Mouse (Mus musculus) intestine, embryonic 16.5 days (tissue): Measurements from ENCODE around the gene Gm20518. TPM values are rescaled to one million over a fixed set of nuclear protein-coding genes. Genes with fewer than 3 reads are reported as not detected.

Source experiments
- ATAC-seq: fragments of 200-750 bp; cut with Nextera tagmentation; 2 replicates; pipeline ENCODE4 v1.8.0; 2017; ENCODE audit warnings: moderate TSS enrichment, moderate library complexity
- H3K27ac ChIP-seq: fragments of 300-500 bp; sonication (generic); 2 replicates; pipeline ENCODE4 v1.5.1; 2014; ENCODE audit warnings: mild to moderate bottlenecking, low read length
- H3K27me3 ChIP-seq: fragments of 300-500 bp; sonication (generic); replicated peaks from 2 replicates; pipeline ENCODE4 v1.6.1; 2014; ENCODE audit warnings: low read length, control low read depth, mixed read lengths; ENCODE audit not compliant: control insufficient read depth, insufficient read depth
- H3K36me3 ChIP-seq: fragments of 300-500 bp; sonication (generic); 2 replicates; pipeline ENCODE4 v1.6.1; 2014; ENCODE audit warnings: low read length, control low read depth; ENCODE audit not compliant: control insufficient read depth, insufficient read depth
- H3K4me1 ChIP-seq: fragments of 300-500 bp; sonication (generic); 2 replicates; pipeline ENCODE4 v1.6.1; 2014; ENCODE audit warnings: low read length, control low read depth, mixed read lengths; ENCODE audit not compliant: control insufficient read depth, insufficient read depth
- H3K4me2 ChIP-seq: fragments of 300-500 bp; sonication (generic); 2 replicates; pipeline ENCODE4 v1.6.1; 2014; ENCODE audit warnings: low read depth, low read length, control low read depth
- H3K4me3 ChIP-seq: fragments of 300-500 bp; sonication (generic); 2 replicates; pipeline ENCODE4 v1.5.1; 2014; ENCODE audit warnings: mild to moderate bottlenecking, low read length
- H3K9ac ChIP-seq: fragments of 300-500 bp; sonication (generic); 2 replicates; pipeline ENCODE4 v1.6.1; 2014; ENCODE audit warnings: low read depth, low read length
- H3K9me3 ChIP-seq: fragments of 300-500 bp; sonication (generic); 2 replicates; pipeline ENCODE4 v1.6.1; 2016; ENCODE audit warnings: low read length, control low read depth; ENCODE audit not compliant: control insufficient read depth
- WGBS: fragments of 180-500 bp; shearing (Covaris S2); extraction: QIAGEN DNeasy Blood & Tissue Kit; methylation state at CpG from one replicate; pipeline ENCODE4 v1.1.7; 2014; 5-methylcytosine and 5-hydroxymethylcytosine counted together
- polyA plus RNA-seq: library from polyadenylated mRNA; unstranded; fragments of >200 nt; fragmentation: Nextera tagmentation; extraction: Ambion mirVana; gene quantifications from 2 replicates; pipeline ENCODE4 v1.2.1, GENCODE M21; 2015

Gm20518 gene
- polyA plus RNA-seq, 1 experiment from 2014 or later = 0.31 TPM

- peak overlapping the region; percentile 89 for H3K4me2 ChIP-seq
- H3K9me3 ChIP-seq = no peaks in the 10 kb centered on the region
- WGBS = 5% methylated on average over 33 of the region's 45 CpGs
- H3K27me3 ChIP-seq = peaks cover 38% of the 10 kb centered on the region
- peaks cover 47% of the 10 kb centered on the region for H3K4me1 ChIP-seq
- H3K27ac ChIP-seq = peak overlapping the region; percentile 94
- peak overlapping the region; percentile 85 for H3K9ac ChIP-seq
- peak overlapping the region; percentile 71 for H3K4me3 ChIP-seq
- ATAC-seq = peak; percentile 74
- H3K36me3 ChIP-seq = peaks cover 5% of the 10 kb centered on the region; the same call in 1 of the 2 replicates
Observed at GRCm38 (mm10) chr16:17798321-17799180, 92.9 kb downstream of the Gm20518 start.

GRCm38 (mm10) chr16:17797812-17798311 lies 93.6 kb downstream of the Gm20518 start:
- Histone ChIP-seq H3K4me1 (peaks cover 40% of the 10 kb centered on the region), H3K9ac (peak overlapping the region; percentile 85), H3K27me3 (peaks cover 32% of the 10 kb centered on the region), H3K36me3 (no peaks in the 10 kb centered on the region; the same call in 1 of the 2 replicates), H3K4me3 (peak overlapping the region; percentile 71), H3K9me3 (no peaks in the 10 kb centered on the region), H3K27ac (peak overlapping the region; percentile 94), H3K4me2 (peak overlapping the region; percentile 89)
- peak; percentile 23; the same call in 1 of the 2 replicates for ATAC-seq
- 5% methylated on average over 29 of the region's 29 CpGs for WGBS

GRCm38 (mm10) chr16:17796971-17797811 lies 94.3 kb downstream of the Gm20518 start, which contains the start of gene Scarf2:
TSS of gene Scarf2 (plus strand) at chr16:17797282.
- ATAC-seq = peak; percentile 64
- Histone ChIP-seq H3K4me2 (peak within 1 kb of the TSS; percentile 89), H3K27ac (peak within 1 kb of the TSS; percentile 94), H3K36me3 (no peaks in the 10 kb centered on the region), H3K27me3 (peaks cover 26% of the 10 kb centered on the region), H3K4me1 (peaks cover 34% of the 10 kb centered on the region), H3K4me3 (peak within 1 kb of the TSS; percentile 71), H3K9ac (peak within 1 kb of the TSS; percentile 85), H3K9me3 (no peaks in the 10 kb centered on the region)
- WGBS = 2% methylated on average over 74 of the region's 81 CpGs

- Histone ChIP-seq H3K9me3 (no peaks in the 10 kb centered on the region), H3K4me2 (peak overlapping the region; percentile 89), H3K27me3 (peaks cover 21% of the 10 kb centered on the region), H3K36me3 (no peaks in the 10 kb centered on the region), H3K27ac (peak overlapping the region; percentile 94), H3K4me1 (peaks cover 31% of the 10 kb centered on the region), H3K4me3 (peak overlapping the region; percentile 71), H3K9ac (peak overlapping the region; percentile 85)
- ATAC-seq = no peak
Observed at GRCm38 (mm10) chr16:17796519-17796918, 95.0 kb downstream of the Gm20518 start.

GRCm38 (mm10) chr16:17795643-17796042 lies 95.8 kb downstream of the Gm20518 start:
- no peak overlapping the region for H3K4me2 ChIP-seq
- 67% methylated on average over 5 of the region's 5 CpGs for whole genome bisulfite sequencing
- peaks cover 18% of the 10 kb centered on the region for H3K27me3 ChIP-seq
- no peaks in the 10 kb centered on the region for H3K9me3 ChIP-seq
- H3K4me1 ChIP-seq = peaks cover 26% of the 10 kb centered on the region
- no peak for ATAC-seq
- no peak overlapping the region for H3K27ac ChIP-seq
- no peak overlapping the region for H3K4me3 ChIP-seq
- no peak overlapping the region for H3K9ac ChIP-seq
- no peaks in the 10 kb centered on the region for H3K36me3 ChIP-seq

- H3K27ac ChIP-seq = no peak overlapping the region
- no peak for ATAC-seq
- H3K36me3 ChIP-seq = no peaks in the 10 kb centered on the region
- 90% methylated on average over 4 of the region's 4 CpGs for WGBS
- peaks cover 12% of the 10 kb centered on the region for H3K27me3 ChIP-seq
- H3K4me3 ChIP-seq = no peak overlapping the region
- no peaks in the 10 kb centered on the region for H3K9me3 ChIP-seq
- peaks cover 14% of the 10 kb centered on the region for H3K4me1 ChIP-seq
- no peak overlapping the region for H3K4me2 ChIP-seq
- H3K9ac ChIP-seq = no peak overlapping the region
Observed at GRCm38 (mm10) chr16:17794047-17794446, 97.4 kb downstream of the Gm20518 start.

GRCm38 (mm10) chr16:17792728-17793127 lies 98.7 kb downstream of the Gm20518 start:
- Histone ChIP-seq H3K27me3 (peaks cover 7% of the 10 kb centered on the region), H3K27ac (no peak overlapping the region), H3K9me3 (no peaks in the 10 kb centered on the region), H3K4me2 (no peak overlapping the region), H3K4me3 (no peak overlapping the region), H3K4me1 (peaks cover 10% of the 10 kb centered on the region), H3K36me3 (no peaks in the 10 kb centered on the region), H3K9ac (no peak overlapping the region)
- ATAC-seq = no peak
- WGBS = 69% methylated on average over 3 of the region's 3 CpGs

GRCm38 (mm10) chr16:17785337-17785736 lies 106.1 kb downstream of the Gm20518 start:
- Histone ChIP-seq H3K4me2 (no peak overlapping the region), H3K9me3 (no peaks in the 10 kb centered on the region), H3K4me1 (no peaks in the 10 kb centered on the region), H3K36me3 (0 out of 2 replicates have a peak, but pooled peaks cover 4% of the 10 kb centered on the region), H3K4me3 (no peak overlapping the region), H3K27me3 (no peaks in the 10 kb centered on the region), H3K27ac (no peak overlapping the region), H3K9ac (no peak overlapping the region)
- WGBS = 58% methylated on average over 3 of the region's 3 CpGs
- ATAC-seq = no peak
